Mouse (Mus musculus): Measurements from ENCODE around the gene Mpv17l2.

Gene Mpv17l2

DNA sequence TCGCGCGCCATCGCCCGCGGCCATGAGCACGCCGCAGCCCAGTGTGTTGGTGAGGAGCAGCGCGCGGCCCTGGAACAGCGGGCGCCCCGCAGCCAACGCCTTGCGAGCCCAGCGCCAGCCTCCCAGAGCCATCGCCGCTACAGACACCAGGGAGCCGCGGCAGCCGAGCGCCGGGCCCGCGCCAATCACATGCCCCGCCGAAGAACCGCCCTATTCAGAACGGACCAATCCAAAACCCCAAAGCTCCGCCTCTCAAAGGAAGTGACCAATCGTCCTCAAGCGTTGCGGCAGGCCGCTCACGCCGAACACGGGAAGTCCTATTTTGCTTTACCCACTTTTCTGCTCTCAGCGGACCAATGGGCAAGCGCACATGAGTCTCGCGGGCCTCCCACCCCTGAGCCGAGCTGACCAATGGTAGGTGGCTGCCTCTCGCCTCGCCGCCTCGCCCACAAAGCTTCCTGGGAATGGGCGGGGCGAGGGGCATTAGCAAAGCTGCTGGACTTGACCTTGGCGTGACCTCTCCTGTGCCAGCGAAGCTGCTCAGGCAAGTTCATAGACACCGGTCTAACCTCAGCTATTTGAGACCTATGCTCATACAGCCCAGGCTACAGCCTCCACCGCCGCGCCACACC, at the start of gene Mpv17l2:
Mpv17l2 (minus strand) TSS at position 172 of the 632 bp plus-strand sequence.
- DNase-seq (ENCODE audit: low read depth): peak; percentile 96

DNA sequence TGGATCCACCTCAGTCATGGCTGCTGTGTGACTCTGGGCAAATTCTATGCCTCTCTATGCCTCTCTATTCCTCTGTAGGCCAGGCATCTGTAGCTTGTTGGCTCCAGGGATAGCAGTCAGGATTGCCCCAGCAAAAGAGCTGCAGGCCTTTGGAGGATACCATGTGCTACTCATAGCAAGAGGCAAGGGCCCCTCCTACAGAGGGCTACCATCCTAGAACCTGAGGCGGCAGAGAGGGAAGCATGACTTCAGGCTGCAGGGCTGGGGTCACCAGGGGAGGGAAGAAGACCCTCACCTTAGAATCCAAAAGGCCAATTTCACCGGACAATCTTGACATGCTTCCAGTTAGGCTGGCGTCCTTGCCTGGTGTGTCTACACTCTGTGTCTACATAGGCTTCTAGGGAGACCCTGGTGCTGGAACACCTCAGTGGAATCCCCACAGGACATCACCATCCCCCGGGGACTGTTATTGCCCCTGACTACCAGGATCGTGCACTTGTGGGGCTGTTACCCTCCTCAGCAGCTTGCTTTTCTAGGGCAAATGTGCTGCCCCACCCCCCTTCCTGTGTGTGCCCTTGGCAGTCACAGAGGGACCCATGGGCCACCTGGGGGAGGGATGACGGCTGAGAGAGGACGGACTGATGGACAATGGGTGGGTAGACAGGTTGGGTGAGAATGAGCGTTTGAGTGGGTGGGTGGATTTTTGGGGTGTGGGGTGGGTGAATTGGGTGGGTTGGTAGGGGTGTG, 48.4 kb upstream of the Mpv17l2 start:
- no peak for DNase-seq (ENCODE audit: low read depth)

DNA sequence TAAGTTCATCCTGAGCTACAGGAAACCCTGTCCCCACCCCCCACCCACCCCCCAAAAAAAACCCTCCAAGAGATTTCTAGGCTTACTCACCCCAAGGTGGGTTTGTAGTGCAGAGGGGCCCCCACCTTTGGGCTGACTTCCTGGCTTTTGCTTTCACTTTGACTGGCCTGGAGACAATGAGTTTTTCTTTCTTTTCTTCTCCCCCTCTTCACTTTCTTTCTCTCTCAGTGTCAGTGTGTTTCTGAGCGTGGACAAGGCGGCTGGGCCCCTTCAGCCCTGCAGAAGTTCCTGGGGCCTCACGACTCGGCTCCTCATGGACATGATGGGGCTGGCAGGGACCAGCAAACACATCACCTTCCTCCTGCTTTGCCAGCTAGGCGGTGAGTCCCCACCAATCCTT, 47.5 kb upstream of the Mpv17l2 start, which contains the start of gene Il12rb1:
Il12rb1 (plus strand) TSS at position 211 of the 400 bp plus-strand sequence.
- no peak for DNase-seq (ENCODE audit: low read depth)

DNA sequence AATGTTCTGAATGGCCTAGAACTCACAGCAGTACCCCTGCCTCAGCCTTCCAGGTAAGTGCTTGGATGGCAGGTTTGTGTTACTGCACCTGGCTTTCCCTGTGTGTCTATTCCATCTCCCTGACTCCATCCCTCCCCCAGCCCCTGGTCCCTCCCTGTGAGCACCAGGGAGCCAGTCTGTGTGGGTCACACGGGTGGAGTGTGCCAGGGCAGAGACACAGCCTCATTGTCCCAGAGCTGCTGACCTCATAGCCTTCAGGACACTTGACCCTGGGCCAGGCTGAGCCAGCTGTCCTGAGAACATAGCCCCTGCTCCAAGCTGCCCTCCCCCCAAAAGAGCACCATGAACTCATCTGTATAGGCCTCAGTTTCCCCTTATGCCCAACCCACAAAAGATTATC, 46.6 kb upstream of the Mpv17l2 start:
- DNase-seq (ENCODE audit: low read depth): no peak

DNA sequence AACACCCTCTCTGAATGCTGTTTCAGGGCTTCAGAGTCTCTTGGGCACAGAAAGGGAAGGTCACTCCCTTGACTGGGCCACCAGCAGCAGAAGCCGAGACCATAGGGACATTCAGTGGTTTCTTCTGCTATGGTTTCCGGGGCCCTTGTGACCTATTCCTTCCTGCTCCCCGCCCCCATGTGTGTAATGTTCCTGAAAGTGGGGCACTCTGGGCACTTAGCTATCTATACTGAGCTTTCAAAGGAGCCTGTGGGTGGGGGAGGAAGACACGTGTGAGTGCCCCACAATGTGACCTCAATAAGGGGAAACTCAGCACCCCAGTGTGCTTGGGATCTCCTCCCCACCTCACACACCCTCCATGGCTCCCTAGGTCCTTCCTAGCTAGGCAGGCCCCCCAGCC, 45.8 kb upstream of the Mpv17l2 start:
- peak; percentile 50 for DNase-seq (ENCODE audit: low read depth)

DNA sequence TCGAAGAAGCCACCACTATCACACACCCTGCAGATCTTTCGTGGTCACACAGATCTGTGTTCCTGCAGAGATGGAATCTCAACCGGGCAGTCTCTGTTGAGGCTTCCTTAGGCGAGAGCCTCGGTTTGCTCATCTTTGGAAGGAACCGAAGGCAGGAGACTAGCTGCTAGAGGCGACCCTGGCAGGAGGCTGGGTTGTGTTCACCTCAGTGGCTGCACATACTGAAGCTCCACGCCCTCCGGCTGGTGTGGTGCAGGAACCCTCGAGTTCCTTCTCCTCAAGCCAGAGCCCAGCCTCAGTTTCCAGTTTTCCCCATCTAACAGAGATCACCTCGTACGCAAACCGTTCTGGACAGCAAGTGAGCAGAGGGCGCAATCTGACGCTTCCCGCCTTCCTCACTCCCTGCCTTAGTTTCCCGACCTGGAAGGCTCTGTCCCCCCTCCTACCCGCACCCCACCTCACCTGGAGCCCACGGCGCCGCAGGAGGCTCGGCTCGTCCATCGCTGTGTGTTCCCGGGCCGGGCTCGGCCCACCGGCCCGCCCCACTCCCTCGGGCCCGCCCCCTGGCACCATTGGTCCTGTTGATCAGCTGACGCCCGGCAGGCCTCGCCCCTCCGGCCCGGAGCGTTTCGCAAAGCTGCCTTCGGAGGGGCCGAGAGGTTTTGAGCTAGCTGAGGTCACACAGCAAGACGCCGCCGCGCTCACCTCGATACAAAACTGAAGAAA, 43.9 kb upstream of the Mpv17l2 start, which contains the start of gene Mast3:
Mast3 (minus strand) TSS at position 574 of the 726 bp plus-strand sequence.
- DNase-seq (ENCODE audit: low read depth): peak; percentile 76

DNA sequence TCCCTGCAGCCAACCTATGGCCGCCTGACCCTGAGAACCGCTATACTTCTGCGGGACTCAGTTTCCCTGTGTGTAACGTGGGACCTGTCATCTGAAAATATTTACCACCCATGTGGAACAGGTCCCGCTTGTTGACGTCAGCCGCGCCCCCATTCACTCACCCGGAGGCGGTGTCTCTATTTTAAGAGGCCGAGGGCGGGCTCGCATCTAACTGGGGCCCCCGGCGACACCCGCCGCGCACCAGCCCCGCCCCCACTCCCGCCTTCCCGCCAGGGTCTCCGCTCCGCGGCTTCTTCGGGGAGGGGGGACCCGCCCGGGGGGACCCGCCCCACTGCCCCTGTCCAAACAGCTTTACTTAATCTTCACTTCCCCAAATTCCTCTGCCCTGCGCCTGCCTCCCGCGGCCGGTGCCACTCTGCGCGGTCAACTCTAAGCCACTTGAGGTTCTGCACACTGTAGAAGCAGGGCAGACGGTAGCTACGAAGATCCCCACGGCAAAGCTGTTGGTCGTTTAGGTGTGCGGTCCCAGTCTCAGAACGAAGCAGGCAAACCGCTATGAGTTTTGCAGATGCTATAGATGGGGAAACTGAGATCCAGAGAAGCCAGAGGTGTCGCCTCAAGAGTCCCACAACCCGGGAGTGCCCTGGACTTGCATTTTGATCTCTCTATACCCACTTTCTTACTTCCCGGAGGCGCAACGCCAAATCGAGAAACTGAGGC, 43.2 kb upstream of the Mpv17l2 start:
- DNase-seq (ENCODE audit: low read depth): peak; percentile 50

DNA sequence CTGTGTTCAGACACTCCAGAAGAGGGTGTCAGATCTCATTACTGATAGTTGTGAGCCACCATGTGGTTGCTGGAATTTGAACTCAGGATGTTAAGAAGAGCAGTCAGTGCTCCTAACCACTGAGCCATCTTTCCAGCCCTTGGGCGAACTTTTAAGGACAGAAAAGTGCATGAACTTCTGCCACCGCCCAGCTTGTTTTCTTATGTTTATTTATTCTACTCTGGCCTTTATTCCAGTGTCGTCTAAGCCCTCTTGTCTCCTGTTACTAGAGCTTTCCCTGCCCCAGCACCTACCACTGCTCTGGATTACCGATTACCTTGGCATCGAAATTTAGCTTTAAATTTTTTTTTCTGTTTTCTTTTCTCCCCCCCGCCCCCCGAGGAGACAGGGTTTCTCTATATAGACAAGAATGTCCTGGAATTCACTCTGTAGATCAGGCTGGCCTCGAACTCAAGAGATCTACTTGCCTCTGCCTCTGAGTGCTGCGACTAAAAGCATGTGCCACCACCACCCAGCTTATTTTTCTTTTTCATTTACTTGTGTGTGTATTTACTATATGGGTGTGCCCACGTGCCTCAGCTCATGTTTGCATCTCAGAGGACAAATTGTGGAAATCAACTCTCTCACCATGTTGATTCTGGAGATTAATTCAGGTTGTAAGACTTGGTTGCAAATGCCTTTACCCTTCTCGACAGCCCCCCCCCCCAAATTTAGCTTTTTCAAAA, 42.2 kb upstream of the Mpv17l2 start:
- no peak for DNase-seq (ENCODE audit: low read depth)

DNA sequence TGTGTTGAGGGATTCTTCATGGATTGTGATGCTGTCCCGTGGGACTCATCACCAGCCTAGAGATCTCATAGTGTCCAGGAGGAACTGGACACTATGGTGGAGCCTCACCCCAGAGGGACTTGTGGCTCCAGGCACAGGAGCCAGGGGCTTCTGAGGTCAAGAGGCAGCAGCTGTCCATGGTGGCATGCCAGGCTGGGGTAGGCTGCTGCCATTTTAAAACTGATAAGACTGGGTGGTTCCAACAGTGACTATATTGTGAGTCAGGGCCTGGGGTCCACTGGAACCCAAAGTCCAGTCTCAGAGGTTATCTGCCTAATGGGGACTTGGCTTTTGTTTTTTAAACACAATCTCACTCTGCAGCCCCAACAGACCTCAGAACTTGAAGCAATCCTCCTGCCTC, 41.1 kb upstream of the Mpv17l2 start:
- no peak for DNase-seq (ENCODE audit: low read depth)

DNA sequence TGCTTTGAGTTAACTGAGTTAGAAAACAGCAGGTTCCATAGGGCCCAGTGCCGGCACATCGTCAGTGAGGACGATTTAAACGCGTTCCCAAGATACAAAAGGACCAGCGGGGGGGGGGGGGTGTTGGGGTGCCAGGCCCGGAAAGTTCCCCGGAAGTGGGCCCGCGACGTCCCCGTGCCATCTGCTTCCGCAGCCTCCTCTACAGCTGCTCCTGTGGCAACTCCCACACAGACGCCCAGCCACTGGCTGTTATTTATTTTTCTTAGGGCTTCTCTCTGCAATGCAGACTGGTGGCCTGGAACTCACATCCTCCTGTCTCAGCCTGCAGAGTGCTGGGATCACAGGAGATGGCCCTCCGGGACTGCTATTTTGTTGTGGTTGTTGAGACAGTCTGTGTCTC, 40.4 kb upstream of the Mpv17l2 start:
- no peak for DNase-seq (ENCODE audit: low read depth)

DNA sequence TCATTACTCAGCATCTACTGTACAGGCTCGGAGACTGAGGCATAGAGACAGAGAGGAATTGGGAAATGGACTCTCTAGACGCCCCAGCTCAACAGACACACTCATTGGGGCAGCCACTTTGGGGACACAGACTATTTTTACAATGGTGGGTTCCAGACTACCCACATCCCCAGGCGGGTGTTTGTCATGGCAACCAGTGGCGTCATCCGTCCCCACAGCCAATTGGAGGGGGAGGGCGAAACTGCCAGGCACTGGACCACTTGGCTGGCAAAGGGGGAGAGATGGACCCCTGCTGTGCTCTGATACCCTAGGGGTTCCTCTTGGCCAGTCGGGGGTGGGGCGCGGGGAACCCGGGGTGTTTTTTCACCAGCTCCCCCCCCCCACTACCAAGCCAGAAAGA, 39.9 kb upstream of the Mpv17l2 start:
- no peak for DNase-seq (ENCODE audit: low read depth)

DNA sequence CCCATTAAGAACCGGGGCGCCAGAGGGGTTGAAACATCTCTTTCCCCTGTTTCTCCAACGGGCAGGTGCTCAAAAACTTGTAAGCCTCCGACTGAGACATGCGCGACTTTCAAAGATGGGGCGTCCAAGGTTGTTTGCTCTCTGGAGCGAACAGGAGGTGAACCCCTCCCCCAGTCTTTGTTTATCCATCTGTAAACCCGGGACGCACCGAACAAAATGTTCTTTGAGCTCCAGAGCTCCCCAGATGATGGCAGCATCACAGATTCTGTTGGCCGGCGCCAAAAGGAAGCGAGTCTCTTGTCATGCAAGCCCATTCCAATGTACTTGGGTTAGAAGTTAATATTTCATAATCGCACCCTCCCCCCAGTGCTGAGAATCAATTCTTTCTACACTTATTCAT, 37.5 kb upstream of the Mpv17l2 start:
- no peak for DNase-seq (ENCODE audit: low read depth)

DNA sequence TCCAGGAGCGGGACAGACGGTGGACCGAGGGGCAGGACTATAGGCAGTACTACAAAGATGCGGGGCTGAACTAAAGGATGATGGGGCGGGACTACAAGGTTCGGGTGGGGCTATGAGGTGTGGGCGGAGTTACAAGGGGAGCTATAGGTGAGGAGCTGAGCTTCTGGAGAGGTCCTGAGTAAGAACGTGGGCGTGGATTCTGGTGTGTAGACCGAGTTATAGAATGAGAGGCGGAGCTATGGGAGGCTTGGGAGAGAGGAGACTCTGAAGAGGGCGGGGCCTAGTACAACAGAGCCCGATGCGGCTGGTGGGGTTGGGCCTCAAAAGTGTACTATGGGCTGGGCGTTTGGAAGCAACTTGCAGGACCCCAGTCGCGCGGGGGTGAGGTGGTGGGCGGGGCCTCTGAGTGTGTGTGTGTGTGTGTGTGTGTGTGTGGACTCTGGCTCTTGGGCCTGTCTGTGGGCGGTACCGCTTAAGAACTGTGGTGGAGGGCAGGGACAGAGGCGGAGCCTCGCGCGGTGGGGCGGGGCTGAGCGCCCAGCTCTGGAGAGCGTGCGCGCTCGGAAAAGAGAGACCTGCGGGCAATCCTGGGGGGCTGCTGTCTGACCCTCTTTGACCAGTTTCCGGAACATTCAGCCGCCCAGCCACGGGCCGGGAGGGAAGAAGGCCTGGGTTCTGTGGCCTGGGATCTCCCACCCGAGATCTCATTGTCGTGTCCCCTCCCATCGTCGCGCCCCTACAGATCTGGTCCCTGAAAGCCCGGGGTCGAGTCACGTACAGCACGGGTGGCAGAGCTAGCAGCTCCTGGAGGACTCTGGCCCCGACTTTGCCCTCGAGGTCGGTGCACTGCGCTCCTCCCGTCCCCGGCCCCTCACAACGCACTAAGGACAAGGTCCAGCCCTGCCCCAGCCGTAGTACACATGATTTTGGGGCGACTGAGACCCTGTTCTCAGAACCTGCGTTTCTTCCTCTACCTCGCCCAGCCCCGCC, 36.6 kb upstream of the Mpv17l2 start:
- peak; percentile 85 for DNase-seq (ENCODE audit: low read depth)

DNA sequence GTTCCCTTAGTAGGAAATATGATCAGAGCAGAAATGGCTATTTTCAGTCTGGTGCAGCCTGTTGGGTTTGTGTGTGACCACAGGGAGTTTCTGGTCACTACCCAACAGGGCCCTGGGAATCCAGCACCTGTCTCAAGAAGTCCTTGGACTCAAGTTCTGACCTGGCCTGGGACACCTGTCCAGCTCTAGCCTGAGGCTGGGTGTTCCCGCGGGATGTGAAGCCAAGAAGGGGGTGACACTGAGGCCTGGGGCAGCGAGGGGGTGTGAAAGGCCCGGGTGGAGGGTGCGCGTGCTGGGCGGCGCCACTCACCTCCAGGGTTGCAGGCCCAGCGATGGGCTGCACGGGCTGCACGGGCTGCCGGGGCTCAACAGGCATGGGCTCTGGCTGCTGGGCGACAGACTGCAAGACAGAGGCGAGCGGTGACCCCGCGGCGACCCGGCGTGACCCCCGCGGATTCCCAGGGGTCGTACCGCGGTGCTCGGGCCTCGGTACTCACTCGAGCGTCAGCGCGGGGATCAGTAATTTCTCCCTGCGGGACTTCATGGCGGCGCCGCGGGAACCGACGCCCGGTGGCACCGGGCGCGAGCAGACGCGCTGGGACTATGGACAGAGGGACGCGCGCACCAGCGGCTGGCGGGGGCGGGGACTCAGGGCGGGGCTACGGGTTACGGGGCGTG, 35.8 kb upstream of the Mpv17l2 start:
- DNase-seq (ENCODE audit: low read depth): no peak

DNA sequence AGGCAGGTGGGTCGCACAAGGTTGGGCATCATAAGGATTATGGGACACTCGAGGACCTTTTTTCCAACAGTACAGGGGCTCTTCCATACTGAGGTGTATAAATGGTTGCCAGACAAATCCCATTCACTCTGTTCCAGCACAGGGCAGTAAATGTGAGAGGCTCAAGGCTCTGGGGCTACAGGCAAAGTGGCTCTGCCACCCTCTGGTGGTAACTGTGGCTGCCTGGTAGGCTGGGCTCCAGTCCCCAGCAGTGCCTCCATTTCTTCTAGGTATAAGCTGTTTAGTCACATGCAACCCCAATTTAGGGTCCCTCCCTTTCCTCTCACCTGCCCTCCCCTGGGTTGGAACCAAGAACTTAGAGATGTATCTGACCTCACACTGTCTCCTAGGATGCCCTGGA, 34.6 kb upstream of the Mpv17l2 start:
- no peak for DNase-seq (ENCODE audit: low read depth)

DNA sequence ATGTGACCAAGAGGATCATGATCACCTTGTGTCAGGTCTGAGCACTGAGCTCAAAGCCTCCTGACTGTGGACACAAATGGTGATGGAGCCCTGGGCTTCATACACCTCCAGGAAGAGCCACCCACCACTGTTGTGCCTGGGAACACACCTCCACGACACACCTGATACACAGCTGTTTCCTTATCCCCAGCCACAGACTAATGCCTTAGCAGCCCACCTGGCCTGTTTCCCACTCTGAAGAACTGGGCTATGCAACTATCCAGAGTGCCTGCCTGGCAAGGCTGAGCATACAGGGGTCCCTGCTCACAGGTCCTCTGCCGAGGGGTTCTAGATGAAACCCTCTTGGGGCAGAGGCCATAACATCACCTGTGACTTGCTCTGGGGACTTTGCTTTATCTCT, 33.5 kb upstream of the Mpv17l2 start:
- no peak for DNase-seq (ENCODE audit: low read depth)

DNA sequence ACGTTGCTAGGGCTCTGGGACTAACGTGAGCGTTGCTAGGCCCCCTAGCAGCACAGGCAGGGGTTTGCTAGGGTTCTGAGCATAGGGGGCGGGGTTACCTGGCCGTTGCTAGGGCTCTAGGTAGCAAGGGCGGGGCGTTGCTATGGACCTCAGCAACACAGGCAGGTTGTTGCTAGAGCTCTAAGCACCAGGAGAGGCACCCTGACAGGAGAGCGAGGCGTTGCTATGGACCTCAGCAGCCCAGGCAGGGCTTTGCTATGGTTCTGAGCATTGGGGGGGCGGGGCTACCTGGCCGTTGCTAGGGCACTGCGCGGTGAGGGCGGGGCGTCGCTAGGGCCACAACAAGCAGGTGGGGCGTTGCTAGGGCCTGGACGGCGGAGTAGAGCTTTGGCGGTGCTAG, 32.0 kb upstream of the Mpv17l2 start:
- peak; percentile 49 for DNase-seq (ENCODE audit: low read depth)

DNA sequence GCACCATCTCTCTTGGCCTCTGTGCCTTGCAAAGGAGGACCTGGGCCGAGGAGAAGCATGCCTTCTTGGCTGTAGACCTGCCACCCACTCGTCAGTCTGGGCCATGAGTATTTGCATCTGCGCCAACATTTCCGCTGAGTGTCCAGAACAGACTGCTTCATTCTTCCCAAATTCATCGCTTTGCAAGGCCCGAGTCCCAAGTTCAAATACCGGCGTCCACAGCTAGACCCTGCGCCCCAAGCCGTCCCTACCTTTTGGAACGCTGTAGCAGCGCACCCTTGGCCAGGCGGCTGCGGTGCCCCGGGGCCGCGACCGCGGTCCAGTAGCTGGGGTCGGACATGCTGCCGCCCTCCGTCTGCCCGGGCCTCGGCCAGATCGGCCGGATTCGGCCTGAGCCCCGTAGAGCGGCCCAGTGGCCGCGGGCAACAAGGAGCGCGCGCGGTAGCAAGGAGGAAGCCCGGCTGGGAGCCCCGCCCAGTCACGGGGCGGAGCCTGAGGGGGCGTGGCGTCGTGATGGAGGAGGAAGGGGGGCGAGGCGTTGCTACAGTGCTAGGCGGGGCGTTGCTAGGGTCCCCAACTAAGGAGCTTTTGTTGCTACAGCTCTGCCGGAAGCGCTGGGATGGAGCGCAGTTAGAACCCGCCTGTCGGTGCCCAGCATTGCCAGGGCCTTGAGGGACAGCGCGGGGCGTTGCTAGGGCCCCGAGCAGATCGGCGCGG, 31.4 kb upstream of the Mpv17l2 start:
- DNase-seq (ENCODE audit: low read depth): peak; percentile 95

DNA sequence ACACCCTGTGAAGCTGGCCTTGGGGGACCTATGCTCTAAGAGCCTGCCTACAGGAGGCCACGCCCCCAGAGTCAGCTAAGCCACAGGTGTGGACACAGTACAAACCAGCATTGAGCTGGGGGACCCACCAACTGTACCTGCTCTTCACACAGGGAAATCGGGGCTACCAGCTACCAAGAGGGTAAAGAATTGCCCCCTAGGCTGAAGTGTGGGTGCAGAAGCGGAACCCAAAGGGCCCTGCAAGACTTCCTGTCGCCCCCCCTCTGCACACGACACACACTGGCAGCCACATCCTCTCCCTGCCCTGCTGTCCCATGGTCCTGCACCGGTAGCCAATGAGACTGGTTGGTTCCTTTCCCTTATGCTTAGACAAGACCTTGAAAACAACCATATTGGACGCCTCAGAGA, 30.6 kb upstream of the Mpv17l2 start:
- no peak for DNase-seq (ENCODE audit: low read depth)
